Mouse (Mus musculus): ENCODE measurements around the gene Myo1d. TPM values are rescaled to one million over a fixed set of nuclear protein-coding genes. Genes with fewer than 3 reads are reported as not detected.

Myo1d gene
- total and polyA plus RNA-seq, 3 experiments: 15.9 to 81.1 (median 41.7) TPM

DNA sequence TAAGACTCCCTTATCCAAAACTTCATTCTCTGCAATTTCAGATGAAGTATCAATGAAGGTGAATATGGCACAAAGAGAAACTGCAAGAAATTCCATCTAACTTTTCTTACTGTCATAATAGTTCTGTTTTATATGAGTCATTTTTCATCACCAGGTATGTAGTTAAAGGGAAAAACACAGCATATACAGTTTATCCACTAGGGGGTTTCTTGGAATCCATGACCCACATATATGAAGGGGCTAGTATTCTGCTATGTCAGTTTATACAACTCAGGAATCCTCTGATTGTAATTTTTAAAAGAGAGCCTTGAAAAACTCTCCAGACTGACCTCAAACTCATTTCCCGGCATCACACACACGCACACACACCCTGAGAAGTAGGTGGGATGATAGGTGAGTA lies 2.1 kb downstream of the Myo1d start (continued):
- TF ChIP-seq RCOR1 (IDR thresholded peaks at IDR 0.05; ENCODE audit: low read depth, low read length): no peak
- peak; percentile 20 for TF ChIP-seq RAD21 (IDR thresholded peaks at IDR 0.05; ENCODE audit: low read depth, low read length)
- TF ChIP-seq ELF1 (IDR thresholded peaks at IDR 0.05; ENCODE audit: low read depth, low read length): no peak
- TF ChIP-seq EP300 (IDR thresholded peaks at IDR 0.05; ENCODE audit: low read depth in 1 of 2, low read length in 2 of 2): no peak
- TF ChIP-seq HCFC1 (IDR thresholded peaks at IDR 0.05; ENCODE audit: low read depth, low read length): no peak
- no peak for TF ChIP-seq E2F4 (IDR thresholded peaks at IDR 0.05; ENCODE audit: borderline replicate concordance, low read depth, low read length)
- TF ChIP-seq NRF1 (IDR thresholded peaks at IDR 0.05; ENCODE audit: insufficient read depth, low read depth, low read length, poor library complexity, severe bottlenecking): no peak
- TF ChIP-seq MAZ (IDR thresholded peaks at IDR 0.05; ENCODE audit: low read depth, low read length): no peak
- TF ChIP-seq MYC (IDR thresholded peaks at IDR 0.05; ENCODE audit: low read depth, low read length): no peak
- TF ChIP-seq ZNF384 (IDR thresholded peaks at IDR 0.05; ENCODE audit: low read depth, low read length): no peak
- TF ChIP-seq GABPA (IDR thresholded peaks at IDR 0.05; ENCODE audit: low read depth, low read length): no peak
- TF ChIP-seq MAX (IDR thresholded peaks at IDR 0.05; ENCODE audit: low read length): no peak
- TF ChIP-seq SIN3A (IDR thresholded peaks at IDR 0.05; ENCODE audit: low read length): 0 out of 2 replicates have a peak, but pooled peaks have one; percentile 32

DNA sequence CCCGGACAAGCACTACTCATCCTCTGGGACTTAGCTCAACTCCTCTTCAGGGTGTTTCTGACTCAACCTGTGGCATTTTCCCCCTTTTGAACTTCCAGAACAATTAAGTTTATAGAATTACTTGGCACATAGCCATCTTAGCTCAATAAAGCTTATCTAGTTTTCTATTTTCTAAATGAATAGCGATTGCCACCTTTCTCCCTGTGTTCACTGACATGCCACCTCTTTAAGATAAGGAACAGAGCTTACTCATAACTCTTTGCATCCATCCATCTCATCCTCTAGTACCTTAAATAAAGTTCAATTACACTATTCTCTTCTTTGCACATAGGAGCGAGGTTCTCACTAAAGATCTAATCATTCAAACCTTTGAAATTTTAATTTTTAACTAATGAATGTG lies 4.3 kb downstream of the Myo1d start:
- H3K36me3 ChIP-seq (ENCODE audit: control insufficient read depth in 1 of 2, insufficient read depth in 2 of 2, low read length in 2 of 2): peaks cover 5 to 50% of the 10 kb centered on the region in 2 experiments; a peak in 3 of 4 replicates
- H3K79me2 ChIP-seq (ENCODE audit: control insufficient read depth, insufficient read depth, low read length, poor library complexity): peaks cover 41% of the 10 kb centered on the region
- H3K27me3 ChIP-seq (ENCODE audit: control insufficient read depth in 1 of 2, insufficient read depth in 2 of 2, low read length in 2 of 2): no peaks in the 10 kb centered on the region
- H3K4me3 ChIP-seq (ENCODE audit: control insufficient read depth in 1 of 2, insufficient read depth in 1 of 2, low read depth in 2 of 2, low read length in 2 of 2): no peak overlapping the region
- TF ChIP-seq SIN3A (IDR thresholded peaks at IDR 0.05; ENCODE audit: low read length) (peak; percentile 53), POLR2AphosphoS2 (IDR thresholded peaks at IDR 0.05; ENCODE audit: low read length) (no peak), ZKSCAN1 (IDR thresholded peaks at IDR 0.05; ENCODE audit: low read depth, low read length) (no peak), HCFC1 (IDR thresholded peaks at IDR 0.05; ENCODE audit: low read depth, low read length) (no peak), TCF12 (IDR thresholded peaks at IDR 0.05; ENCODE audit: low read depth, low read length) (peak; percentile 63), CTCF (IDR thresholded peaks at IDR 0.05 in 2 of 3, conservative IDR thresholded peaks at IDR 0.05 in 1 of 3; ENCODE audit: control insufficient read depth in 1 of 3, insufficient read depth in 1 of 3, low read depth in 2 of 3, low read length in 3 of 3, poor library complexity in 1 of 3, severe bottlenecking in 1 of 3) (no peak), POLR2A (IDR thresholded peaks at IDR 0.05; ENCODE audit: control insufficient read depth in 1 of 2, insufficient read depth in 1 of 2, low read depth in 1 of 2, low read length in 2 of 2, poor library complexity in 1 of 2) (no peak), EP300 (IDR thresholded peaks at IDR 0.05; ENCODE audit: low read depth in 1 of 2, low read length in 2 of 2) (peak; percentile 78), RCOR1 (IDR thresholded peaks at IDR 0.05; ENCODE audit: low read depth, low read length) (peak; percentile 53; the same call in 1 of the 2 replicates), CHD1 (IDR thresholded peaks at IDR 0.05; ENCODE audit: low read depth, low read length) (0 out of 2 replicates have a peak, but pooled peaks have one; percentile 34), BHLHE40 (IDR thresholded peaks at IDR 0.05; ENCODE audit: borderline replicate concordance, low read depth, low read length) (no peak), SMC3 (IDR thresholded peaks at IDR 0.05; ENCODE audit: low read depth, low read length) (no peak), ZC3H11A (IDR thresholded peaks at IDR 0.05; ENCODE audit: low read depth, low read length) (no peak), TAL1 (IDR thresholded peaks at IDR 0.05; ENCODE audit: low read length) (peak; percentile 55), GATA1 (IDR thresholded peaks at IDR 0.05; ENCODE audit: low read depth, low read length) (peak; percentile 84), USF2 (IDR thresholded peaks at IDR 0.05; ENCODE audit: borderline replicate concordance in 1 of 2, insufficient read depth in 1 of 2, low read depth in 1 of 2, low read length in 2 of 2) (no peak), ZNF384 (IDR thresholded peaks at IDR 0.05; ENCODE audit: low read depth, low read length) (no peak), TBP (IDR thresholded peaks at IDR 0.05; ENCODE audit: low read depth, low read length) (no peak), ETS1 (IDR thresholded peaks at IDR 0.05; ENCODE audit: low read depth, low read length) (peak; percentile 66), MYB (IDR thresholded peaks at IDR 0.05; ENCODE audit: low read depth, low read length) (no peak), UBTF (IDR thresholded peaks at IDR 0.05; ENCODE audit: borderline replicate concordance, insufficient read depth, low read depth, low read length) (no peak)
- no peaks in the 10 kb centered on the region for H3K9me3 ChIP-seq (replicated peaks; ENCODE audit: insufficient read depth, low read length)
- DNase-seq (ENCODE audit: low read depth, low spot score): no peak
- 0 out of 2 replicates have a peak overlapping the region, but pooled peaks have one; percentile 17 for H3K27ac ChIP-seq (ENCODE audit: control insufficient read depth, low read depth, low read length)
- H3K9ac ChIP-seq (ENCODE audit: control insufficient read depth, low read depth, low read length, poor library complexity, severe bottlenecking): no peak overlapping the region
- H3K4me1 ChIP-seq (ENCODE audit: control insufficient read depth in 1 of 2, insufficient read depth in 2 of 2, low read length in 2 of 2): peaks cover 36 to 40% of the 10 kb centered on the region in 2 experiments

All from MEL (cell line).